Mouse (Mus musculus) kidney, postnatal 4 days (tissue): Measurements from ENCODE around the gene Ptgis.
A peak's percentile ranks its signal among the peaks of the same experiment; 100 is the strongest.

ENCODE experiments used
- DNase-seq, 2 experiments: peaks; one replicate each; pipeline ENCODE4 v3.0.0; 2021; ENCODE audit warnings: mixed read lengths in 2 of 2

Gene Ptgis

DNA sequence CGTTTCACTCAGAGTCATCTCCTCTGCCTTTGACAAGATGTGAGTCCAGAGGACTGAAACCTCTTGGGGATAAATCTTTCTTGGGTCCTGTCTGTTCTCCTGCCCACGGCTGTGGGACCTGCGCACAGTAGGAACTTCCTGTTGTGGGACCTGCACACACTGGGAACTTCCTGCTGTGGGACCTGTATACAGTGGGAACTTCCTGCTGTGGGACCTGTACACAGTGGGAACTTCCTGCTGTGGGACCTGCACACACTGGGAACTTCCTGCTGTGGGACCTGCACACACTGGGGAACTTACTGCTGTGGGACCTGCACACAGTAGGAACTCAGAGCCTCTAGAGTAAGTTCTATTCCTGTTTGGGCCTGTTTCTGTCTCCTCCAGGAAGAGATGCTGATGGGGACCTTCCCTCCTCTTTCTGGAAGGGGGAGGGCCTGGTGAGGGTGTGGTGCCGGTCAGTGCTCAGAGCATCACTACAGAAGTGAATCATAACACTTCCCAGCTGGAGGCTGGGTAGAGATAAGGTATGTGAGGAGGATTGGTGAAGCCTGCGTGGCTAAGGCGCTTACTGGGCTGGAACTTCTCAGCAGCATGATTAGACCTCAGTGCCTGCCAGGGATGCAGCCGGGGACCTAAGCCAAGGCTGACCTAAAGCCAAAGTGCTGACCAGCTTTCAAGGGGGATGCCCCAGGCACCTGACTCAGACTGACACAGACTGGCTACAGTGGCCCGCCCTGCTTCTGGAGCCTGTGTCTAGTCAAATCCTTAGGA lies 22.8 kb upstream of the Ptgis start:
- no peak for DNase-seq

DNA sequence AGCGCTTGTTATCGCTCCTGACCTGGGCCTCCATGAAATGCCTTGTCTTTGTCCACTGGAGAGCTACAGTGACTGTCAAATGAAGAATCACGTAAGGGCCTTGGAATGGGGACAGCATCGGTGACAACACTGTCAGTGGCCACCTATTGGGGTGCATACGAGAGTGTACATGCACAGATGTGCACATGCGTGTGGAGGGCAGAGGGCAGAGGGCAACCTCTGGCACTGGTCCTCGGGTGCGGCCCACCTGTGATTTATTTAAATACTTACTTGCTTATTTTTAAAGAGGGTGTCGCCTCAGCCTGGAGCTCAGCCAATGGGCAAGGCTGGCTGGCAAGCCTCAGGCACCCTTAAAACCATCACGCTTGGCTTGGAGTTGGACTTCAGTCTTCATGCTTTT lies 22.0 kb upstream of the Ptgis start:
- DNase-seq: no peak

DNA sequence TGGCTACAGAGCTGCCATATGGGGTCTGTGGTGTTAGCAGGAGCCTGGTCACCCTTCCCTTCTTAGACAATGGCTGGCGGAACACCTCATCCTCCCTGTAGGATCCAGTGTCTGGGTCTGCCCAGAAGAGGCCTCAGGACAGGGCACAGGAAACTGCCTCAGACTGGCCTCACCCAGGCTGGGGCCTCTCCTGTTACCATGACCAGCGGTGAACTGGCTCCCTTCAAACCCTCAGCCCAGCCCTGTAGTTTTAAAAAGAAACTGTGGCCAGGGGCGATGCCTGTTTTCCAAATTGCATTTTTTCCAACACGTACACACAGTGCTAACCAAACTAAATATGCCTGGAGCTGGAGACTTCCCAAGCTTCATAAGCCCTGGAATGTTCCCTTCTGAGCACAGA lies 20.7 kb upstream of the Ptgis start:
- DNase-seq: no peak

DNA sequence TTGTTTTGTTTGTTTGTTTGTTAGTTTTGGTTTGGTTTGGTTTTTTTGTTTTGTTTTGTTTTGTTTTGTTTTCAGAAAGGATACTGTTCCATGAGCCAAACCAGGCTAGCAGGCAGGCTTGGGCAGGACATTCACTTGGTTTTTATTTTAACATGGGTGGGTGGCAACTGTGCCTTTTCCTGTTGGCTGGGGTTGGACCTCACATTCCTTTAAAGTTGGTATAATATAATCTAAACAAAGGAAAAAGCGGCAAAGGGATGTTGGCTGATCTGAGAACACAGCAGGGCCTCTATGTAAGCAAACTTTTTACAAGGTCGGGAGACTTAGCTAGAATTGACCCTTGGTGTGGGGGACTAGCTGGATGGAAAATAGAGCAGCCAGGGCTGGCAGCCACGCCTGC lies 17.4 kb upstream of the Ptgis start:
- DNase-seq: no peak

DNA sequence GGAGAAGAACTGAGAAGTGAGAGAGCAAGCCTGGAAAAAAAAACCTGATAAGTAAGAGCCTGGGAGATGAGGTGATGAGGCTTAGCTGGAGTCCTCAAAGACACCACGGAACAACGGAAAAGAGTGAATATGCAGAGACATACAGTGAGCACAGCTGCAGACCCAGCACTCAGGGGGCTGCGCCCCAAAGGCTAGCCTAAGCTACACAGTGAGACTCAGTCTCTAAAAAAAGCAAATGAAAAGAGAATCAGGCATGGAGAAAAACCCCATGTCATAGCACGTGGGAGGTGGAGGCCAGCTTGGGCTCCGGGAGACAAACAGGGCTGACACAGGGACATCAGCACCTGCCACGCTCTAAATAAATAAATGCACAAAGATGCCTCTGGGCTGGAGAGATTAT lies 14.4 kb upstream of the Ptgis start:
- no peak for DNase-seq

DNA sequence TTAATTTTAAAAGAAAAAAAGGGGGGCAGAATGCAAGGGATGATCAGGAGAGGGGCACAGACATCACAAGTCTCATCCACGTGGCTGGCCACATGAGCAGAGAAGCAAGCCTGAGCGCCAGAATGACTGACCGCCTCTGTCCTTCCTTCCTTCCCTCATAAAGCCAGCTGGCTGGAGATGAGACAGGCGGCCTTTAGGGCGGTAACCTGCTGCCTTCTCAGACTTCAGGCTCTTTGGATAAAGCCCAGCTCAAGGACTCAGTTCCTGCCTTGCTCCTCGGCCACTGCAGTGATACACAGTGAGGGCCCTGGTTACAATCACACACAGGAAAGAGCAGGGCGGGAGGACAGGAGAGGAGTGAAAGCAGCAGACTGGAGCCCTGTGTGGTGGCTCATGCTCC lies 13.8 kb upstream of the Ptgis start:
- DNase-seq: peak; percentile 48 to 60

DNA sequence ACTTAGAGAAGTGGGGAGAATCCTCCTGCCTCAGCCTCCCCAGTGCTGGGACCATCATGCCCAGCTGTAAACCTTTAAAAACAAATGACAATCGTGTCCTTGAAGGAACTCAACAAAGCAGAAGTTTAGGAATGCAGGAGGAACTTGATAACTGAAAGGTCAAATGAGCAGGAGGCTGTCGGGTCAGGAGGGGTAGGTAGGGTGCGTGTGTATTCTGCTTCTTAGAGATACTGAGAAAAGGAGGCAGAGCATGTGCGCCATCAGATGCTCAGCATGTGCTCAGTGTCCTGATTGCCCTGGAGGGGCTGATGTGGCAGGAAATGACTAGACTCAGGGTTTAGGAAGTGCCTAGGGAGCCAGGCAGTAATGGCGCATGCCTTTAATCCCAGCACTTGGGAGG lies 13.1 kb upstream of the Ptgis start:
- no peak for DNase-seq

DNA sequence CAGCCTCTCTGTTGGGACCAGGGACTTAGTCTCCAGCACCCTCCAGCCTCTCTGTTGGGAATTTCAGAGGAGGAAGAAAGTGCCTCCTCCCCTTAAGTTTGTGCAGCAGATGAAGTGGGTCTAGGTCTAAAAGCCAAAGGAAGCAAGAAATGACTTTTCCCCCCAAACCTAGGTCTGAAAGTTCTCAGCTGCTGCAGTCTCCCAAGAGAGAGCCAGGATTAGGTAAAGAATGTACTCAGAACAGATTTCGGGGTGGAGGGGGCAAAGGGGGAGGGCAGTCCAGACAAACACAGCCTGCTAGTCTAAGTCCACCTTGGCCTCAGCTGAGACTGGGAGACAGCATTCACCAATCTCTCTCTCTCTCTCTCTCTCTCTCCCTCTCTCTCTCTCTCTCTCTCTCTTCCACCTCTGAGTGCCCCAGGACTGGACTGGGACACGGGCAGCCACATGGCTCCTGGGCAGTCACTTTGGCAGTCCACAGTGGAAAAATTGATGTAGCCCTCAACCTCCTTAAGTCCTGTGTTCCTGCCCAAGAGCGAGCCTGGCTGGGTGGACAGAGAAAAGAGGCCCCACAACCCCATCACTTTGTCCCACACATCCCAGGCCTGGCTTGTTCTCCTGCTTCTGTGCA lies 11.8 kb upstream of the Ptgis start:
- DNase-seq: peak; percentile 40 to 59

DNA sequence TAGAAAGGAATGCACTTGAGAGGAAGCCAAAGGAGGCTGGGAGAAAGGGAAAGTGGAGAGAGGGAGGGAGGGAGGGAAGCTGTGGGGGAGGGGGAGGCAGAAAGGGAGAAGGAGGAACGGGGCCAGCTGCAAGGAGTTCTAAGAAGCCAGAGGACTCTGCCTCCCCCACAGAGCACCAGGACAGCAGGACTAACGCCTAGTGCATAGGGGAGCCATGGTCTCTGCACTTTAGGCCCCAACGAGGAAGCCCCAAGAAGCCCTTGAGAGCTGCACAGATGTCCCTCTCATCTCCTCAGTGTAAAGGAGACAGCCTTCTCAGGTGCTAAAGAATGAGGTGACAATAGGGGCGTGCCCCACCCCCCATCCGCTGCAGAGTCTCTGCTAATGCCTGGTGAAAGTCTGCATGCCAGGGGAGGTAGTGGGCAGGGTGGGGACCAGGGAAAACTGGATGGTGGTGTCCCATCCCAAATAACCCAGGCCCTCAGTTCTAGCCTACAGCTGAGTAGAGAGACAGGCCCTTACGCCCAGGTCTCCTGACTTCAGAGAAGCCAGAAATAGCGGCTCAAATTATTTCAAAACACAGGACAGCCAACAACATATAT lies 10.4 kb upstream of the Ptgis start:
- peak; percentile 68 to 80 for DNase-seq

DNA sequence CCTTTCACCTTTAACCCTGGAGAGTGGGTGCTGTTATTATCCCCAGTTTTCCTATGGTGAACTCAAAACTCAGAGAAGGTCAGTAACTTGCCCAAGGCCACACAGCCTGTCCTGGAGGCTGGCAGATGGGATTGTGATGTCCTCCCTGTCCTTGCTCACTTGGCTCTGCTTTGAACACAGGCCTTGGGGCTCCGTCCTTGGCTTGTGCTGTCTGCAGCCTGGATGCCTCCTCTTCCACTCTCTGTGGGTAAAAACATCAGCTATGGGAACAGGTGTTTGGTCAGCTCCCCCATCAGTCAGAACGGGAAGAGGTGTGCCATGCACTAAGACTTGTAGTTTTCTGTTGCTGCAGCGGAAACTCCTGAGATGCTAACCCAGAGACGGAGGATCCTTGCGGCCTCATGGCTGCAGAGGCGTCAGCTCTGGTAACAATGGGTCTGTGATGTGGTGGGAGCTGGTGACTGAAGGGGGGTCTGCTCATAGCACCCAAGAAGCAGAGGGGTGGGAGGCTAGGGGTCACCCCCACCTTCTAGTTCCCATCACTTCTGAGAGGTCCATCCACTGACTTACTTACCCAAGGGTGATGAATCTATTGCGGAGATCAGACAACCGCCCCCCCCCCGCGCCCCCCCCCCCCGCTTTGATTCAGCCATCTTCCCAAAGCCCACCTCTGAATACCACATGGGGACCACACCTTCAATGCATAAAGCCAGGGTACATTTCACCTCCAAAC lies 9.8 kb upstream of the Ptgis start:
- DNase-seq: no peak

DNA sequence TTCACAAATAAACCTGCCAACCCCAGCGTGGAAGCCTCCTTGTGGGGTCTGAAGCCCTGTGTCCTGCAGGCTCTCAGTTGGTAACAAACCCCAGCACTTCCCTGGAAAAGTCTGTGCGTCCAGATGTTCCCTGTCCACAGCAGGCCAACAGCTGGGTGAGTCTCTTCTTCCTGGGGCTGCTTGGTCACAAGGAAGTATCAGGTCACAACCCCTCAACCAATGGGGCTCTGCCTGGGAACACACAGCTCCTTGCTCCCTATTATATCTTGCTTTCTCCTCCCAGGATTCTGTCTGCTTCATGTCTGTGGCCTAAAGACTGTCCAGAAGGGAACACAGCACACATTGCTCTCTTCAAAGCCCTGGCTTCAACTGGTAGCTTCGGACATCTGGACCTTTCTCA lies 9.2 kb upstream of the Ptgis start:
- DNase-seq: peak; percentile 57 to 64

DNA sequence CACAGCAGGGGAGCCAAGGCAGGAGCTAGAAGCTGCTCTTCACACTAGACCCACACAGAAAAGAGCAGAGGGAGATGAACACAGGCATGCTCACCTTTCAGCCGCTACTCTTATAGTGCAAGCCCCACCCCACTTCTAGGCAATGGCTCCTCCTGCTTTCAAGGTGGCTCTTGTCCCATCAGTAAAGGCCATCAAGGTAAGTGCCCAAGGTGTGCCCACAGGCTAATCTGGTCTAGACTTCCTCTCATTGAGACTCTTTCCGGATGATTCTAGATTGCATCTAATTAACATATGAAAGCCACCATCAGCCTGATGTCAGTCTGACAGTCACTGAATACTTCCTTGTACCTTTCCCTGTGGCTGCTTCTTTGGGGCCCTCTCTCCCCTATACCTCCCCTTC lies 7.4 kb upstream of the Ptgis start:
- no peak for DNase-seq

DNA sequence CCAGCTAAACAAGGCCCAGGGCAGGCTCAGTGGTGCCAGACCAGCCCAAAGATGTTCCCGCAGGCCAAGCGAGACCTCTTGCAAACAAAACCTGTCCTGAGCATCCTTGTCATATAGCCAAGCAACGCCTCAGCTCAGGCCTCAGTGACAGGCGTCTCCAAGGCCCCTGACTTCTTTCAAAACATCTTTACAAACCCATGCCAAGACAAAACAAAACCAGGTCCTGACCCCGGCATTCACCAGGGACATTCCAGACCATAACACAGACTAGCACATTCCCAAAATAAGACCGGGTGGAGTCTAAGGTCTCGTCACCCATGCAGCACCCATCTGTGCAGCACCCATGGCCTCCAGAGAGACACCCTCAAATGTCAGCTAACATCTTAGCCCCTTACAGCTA lies 6.3 kb upstream of the Ptgis start:
- no peak for DNase-seq

DNA sequence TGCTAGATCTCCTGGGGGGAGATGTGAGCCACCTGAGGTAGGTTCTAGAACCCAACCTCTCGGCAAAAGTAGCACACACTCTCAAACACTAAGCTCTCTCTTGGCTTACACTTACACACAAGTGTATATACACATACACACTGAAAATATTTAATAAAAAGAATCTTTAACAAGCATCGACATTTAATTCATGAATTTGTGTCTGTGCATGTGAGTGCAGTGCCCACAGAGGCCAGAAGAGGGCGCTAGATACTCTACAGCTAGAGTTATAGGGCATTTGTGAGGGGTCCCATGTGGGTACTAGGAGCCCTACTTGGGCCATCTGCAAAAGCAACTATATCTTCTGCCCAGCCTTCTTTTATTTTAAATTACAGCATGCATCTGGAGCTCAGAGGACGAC lies 4.5 kb upstream of the Ptgis start:
- no peak for DNase-seq

DNA sequence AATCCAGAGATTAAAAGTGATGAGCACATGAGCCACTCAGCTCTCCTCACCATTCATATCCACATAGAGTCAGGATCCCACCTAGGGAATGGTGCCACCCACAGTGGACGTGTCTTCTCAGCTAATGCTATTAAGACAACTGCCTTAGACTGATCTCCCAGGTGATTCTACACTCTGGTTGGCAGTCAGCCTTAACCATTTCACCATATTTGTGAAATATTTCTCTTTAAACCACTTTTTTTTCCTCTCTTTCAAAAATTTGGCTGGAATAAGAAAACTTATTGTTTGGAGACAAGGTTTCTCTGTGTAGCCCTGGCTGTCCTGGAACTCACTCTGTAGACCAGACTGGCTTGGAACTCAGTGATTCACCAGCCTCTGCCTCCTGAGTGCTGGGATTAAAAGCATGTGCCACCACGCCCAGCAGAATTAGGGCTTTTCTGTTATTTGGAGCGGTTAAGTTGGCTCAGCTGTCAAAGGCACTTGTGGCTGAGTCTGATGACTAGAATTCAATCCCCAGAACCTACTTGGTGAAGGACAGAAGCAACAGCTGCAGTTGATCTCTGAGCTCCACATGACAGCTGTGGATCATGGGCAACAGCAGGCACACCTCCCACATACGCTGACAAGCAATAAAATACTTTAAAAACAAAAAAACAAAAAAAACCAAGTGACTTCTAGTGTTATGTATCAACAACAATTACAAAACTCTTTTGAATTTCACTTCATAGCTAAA lies 3.6 kb upstream of the Ptgis start:
- no peak for DNase-seq

DNA sequence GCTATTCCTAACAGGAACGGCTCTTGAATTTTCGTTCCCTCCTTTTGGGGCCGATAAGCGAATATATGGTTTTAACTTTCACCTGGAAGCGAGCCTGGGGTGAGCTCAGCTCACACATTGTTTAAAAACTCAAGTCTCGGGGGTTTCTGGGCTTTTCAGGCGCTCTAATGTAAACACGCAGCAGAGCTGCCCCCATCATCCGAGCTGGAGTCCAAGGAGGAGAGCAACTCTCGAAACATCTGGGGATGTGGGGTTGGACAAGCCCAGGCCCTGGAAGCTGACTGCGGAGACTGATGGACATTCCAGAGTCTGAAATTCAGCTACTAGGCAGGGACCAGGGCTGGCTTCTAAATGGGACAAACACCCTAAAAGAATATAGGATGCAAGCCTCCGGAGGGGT lies 1.1 kb downstream of the Ptgis start:
- peak in 1 of 2 experiments; percentile 38 for DNase-seq

DNA sequence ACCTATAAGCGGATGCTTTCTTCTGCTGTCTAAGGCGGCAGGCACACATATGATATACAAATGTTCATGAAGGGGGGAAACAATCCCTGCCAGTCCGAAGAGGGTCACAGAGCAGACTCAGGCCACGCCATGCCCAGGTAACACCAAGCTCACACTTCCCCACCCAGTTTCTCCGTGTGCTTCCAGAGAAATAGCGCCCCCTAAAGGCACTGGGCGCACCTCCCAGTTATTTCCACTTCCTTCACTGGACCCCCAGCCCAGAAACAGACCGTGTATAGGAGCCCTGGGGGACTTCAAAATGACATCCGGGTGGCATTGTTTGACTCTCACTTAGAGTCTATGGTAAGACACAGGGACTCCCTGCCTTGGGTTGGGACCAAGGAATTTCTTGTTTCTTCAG lies 3.2 kb downstream of the Ptgis start:
- DNase-seq: no peak

DNA sequence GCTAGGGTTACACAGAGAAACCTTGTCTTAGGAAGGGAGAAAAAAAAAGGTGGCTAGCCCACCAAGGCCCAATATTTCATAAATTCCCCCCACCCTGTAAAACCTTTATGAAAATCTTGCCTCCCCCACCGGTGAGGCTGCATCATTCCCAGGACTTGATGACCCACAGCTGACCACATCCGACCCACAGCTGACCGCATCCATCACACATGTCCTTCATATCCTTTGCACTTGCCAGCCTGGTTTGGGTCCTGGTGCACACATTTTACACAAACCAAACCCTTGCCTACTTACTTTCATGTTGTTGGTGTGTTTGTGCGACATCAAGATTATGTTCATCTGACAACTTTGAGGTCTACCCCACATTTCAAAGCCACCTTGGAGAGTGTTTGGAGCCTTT lies 4.2 kb downstream of the Ptgis start:
- DNase-seq: no peak

DNA sequence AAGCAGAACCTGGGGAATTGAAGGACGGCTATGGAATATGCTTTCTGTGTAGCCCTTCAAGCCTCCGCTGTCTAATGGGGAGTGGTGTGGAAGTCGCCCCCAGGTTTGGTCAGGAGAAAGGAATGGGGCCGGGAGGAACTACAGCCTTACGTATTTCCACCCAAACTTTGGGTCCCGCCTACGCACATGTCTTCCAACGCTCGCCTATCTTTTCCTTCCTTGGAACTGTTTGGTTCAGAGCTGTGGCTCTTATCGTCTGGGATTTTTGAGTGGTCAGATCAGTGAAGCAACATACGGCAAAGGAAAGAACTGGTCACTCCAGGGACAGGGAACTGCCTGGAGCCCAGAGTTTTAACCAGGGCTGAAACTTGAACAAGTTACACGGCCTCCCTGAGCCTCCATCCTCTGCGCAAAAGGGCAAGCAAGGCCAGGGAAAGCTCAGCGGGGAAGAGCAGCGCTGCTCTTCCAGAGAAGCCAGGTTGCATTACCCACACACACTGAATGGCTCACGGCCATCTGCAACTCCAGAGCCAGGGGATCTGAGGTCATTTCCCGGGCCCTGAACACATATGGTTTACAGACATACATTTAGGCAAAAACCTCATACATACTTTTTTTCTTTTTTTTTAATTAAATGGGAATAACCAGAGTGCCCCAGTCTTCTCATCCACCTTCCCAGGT lies 4.9 kb downstream of the Ptgis start:
- DNase-seq: no peak

DNA sequence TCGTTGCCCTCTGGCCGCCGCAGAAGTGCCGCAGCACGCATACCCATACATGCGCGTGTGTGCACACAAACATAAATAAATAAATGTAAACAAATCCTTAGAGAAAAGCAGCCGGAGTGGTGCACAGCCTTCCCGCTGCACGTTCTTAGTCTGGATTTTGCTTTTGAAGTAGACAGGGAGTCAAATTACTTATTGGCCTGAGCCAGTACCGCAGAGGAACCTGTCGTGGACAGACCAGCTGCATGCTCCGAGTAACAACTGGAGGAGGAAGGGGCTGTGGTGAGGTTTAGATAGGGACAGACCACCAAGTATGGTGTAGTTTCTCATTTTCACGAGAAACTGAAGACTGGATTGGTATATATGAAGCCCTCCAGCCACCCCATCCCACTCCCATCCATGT lies 6.6 kb downstream of the Ptgis start:
- no peak for DNase-seq

DNA sequence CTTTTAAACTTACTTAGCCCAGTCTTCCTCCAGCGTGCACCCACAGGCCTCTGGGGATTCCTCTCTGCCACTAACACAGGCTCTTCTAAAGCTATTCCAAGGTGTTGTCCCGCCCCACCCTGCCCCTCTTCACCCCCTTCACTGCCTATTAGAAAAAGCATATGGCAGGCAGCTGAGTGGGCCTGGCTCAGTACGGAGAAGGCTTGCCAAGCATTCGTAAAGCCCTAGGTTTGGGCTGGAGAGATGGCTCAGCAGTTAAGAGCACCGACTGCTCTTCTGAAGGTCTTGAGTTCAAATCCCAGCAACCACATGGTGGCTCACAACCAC lies 7.4 kb downstream of the Ptgis start:
- DNase-seq: no peak
